Mouse (Mus musculus) duodenum, adult 2 months (tissue): Measurements from ENCODE around the gene Ppp1r1b. TPM values are rescaled to one million over a fixed set of nuclear protein-coding genes. Genes with fewer than 3 reads are reported as not detected.

Experiments used
- polyA plus RNA-seq: library from polyadenylated mRNA; depleted of rRNA; stranded (reverse); fragments of >200 nt; gene quantifications from 2 replicates; pipeline ENCODE4 v1.2.3, GENCODE M21; 2012; ENCODE audit warnings: low replicate concordance; rRNA removed

The Ppp1r1b gene
- 281 and 423 TPM in 2 replicates for polyA plus RNA-seq

GRCm38 (mm10) chr11:98348083-98348961 is at the start of gene Ppp1r1b:
Gene Ppp1r1b, plus strand, starts transcription at chr11:98348404.

DNA sequence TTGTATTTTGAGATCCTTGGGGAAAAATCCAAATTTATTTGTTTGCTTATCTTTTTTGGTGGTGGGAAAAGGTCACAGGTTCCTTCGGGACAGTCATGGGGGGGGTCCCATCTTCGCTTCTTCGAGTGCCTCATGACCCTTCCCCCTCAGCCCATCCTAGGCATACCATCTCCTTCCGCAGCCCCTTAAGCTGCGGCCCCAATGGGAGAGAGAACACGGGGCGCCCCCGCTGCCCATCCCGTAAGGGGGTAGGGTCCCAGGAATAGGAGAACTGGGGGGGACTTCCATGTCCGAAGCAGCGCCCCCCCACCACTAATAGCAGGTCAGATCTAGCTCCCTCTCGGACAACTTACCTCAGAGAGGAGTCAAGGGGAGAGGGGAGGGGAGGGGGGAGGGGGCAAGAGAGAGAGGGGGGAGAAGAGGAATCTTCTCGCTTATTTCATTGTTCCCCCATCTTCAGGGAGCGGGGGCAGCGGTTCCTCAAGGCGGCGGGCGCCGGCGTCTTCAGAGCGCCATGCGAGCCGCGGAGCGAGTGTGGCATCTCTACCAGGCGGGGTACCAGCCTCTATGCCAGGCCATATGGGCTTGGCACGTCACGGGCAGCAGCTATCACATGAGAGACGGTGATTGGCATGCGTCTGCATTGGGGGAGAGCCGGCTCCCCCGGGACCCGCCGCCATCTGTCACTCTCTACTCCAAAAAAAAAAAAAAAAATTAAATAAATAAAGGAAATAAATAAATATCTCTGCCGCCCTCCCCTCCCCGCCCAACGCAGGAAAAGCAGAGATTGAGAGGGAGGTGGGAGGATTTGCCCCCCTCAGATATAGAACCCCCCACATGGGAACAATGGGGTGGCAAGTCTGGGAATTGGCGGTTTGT is 18.9 kb upstream of the Ppp1r1b start, which contains the start of gene Neurod2:
TSS of gene Neurod2 (minus strand) at position 568 of the 879 bp plus-strand sequence.

GRCm38 (mm10) chr11:98358161-98359083 is 10.2 kb downstream of the Ppp1r1b start, which contains the start of gene Stard3:
Gene Stard3, plus strand, starts transcription at chr11:98358368.

GRCm38 (mm10) chr11:98383261-98384030 is 35.2 kb downstream of the Ppp1r1b start, which contains the start of gene Tcap:
Gene Tcap, plus strand, starts transcription at chr11:98383811.

GRCm38 (mm10) chr11:98385638-98386585 is 37.7 kb downstream of the Ppp1r1b start, which contains the start of gene Pnmt:
Gene Pnmt, plus strand, starts transcription at chr11:98386450.

DNA sequence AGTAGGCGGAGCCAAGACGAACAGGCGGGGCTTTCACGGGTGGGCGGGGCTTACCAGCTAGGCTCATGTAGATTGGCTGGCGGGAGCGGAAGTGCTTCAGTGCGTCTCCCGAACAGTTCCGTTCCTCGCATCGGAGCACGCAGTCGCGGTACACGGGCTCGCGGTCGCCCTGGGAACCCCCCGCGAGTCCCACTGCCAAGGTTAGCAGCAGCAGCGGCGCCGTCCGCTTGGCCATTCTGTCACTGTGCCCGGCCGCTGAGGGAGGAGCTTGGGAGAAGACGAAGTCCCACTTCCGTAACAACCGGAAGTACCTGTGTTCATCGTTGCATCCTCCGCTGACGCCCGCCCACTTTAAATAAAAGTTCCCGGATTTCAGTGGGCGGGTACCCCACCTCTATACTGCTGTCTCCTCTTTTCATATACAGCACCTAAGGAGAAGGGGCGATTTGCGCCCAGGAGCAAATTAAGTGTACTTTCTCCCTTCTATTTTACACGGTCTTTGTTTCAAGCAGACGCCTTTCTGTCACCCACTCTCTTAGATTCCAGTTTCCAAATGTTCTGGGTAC is 52.0 kb downstream of the Ppp1r1b start, which contains the start of gene Pgap3:
TSS of gene Pgap3 (minus strand) at position 330 of the 566 bp plus-strand sequence.

Other genes with a start within 250 kb of the Ppp1r1b start
- gene Fbxl20, start 198.0 kb upstream of the Ppp1r1b start, polyA plus RNA-seq, result 7.8 and 11.6 TPM in 2 replicates
- gene Med1, start 155.1 kb upstream of the Ppp1r1b start, polyA plus RNA-seq, result 2.3 and 6.4 TPM in 2 replicates
- gene Cdk12, start 145.3 kb upstream of the Ppp1r1b start, polyA plus RNA-seq, result 4.5 and 5.0 TPM in 2 replicates
- 0.05 TPM in 2 replicates for gene Neurod2, start 18.8 kb upstream of the Ppp1r1b start, polyA plus RNA-seq
- 79.1 and 84.7 TPM in 2 replicates for gene Stard3, start 10.0 kb downstream of the Ppp1r1b start, polyA plus RNA-seq
- 1.00 and 1.1 TPM in 2 replicates for gene Tcap, start 35.4 kb downstream of the Ppp1r1b start, polyA plus RNA-seq
- 0.09 and 0.42 TPM in 2 replicates for gene Pnmt, start 38.0 kb downstream of the Ppp1r1b start, polyA plus RNA-seq
- 46.9 and 54.7 TPM in 2 replicates for gene Pgap3, start 52.1 kb downstream of the Ppp1r1b start, polyA plus RNA-seq
- gene Erbb2, start 64.1 kb downstream of the Ppp1r1b start, polyA plus RNA-seq, result 55.2 and 91.0 TPM in 2 replicates
- gene Mien1, start 90.6 kb downstream of the Ppp1r1b start, polyA plus RNA-seq, result 31.2 and 41.0 TPM in 2 replicates
- gene Grb7, start 98.0 kb downstream of the Ppp1r1b start, polyA plus RNA-seq, result 94.7 and 98.7 TPM in 2 replicates
- 1.4 and 3.0 TPM in 2 replicates for gene Ikzf3, start 197.6 kb downstream of the Ppp1r1b start, polyA plus RNA-seq
- 0.18 TPM in 1 of 2 replicates, not detected in the other for gene Zpbp2, start 202.7 kb downstream of the Ppp1r1b start, polyA plus RNA-seq
- gene Ormdl3, start 239.0 kb downstream of the Ppp1r1b start, polyA plus RNA-seq, result 58.2 and 142 TPM in 2 replicates
- gene Lrrc3c, start 249.9 kb downstream of the Ppp1r1b start, polyA plus RNA-seq, result not detected in 2 replicates